In the genomic region with DNA sequence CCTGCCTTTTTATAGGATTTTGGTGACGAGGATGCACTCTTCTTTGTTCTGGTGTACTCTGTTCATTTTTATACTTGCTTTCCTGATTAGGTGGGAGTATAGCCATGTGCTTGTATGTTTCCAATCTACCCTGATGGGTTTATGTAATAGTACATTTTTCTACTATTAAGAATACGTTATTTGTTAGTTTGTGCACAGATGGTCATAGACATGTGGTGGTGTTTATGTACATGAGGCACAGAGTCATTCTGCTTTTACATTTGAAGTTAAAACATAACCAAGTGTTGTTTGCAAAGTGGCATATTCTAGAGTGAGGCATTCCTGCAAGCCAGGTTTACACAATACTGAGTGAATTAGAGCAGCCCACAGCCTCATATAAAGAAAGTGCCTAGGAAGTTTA, we compare ENCODE assay signal across 18 mouse cellular contexts.
"Had no signal": no experiment of that assay in that cellular context is flagged by ENCODE, and none has a peak within 500 bp of the region (broad histone marks: within the 10 kb centered on the region; RNA-seq: fewer than 3 reads in every experiment).

No protein-coding gene starts in this region.

- ATAC-seq: intestine, embryonic 16.5 days; liver, embryonic 12.5 days had no signal

- H3K9ac ChIP-seq: limb, embryonic 13.5 days; liver, embryonic 12.5 days; liver, embryonic 15.5 days; lung, embryonic 15.5 days had no signal

- H3K36me3 ChIP-seq: limb, embryonic 10.5 days; limb, embryonic 13.5 days; liver, embryonic 12.5 days; liver, embryonic 15.5 days; lung, embryonic 15.5 days had no signal

- H3K27me3 ChIP-seq: limb, embryonic 13.5 days; liver, embryonic 12.5 days; liver, embryonic 15.5 days; lung, embryonic 15.5 days; megakaryocyte, embryonic 14.5 days had no signal

- H3K4me3 ChIP-seq: limb, embryonic 10.5 days; limb, embryonic 13.5 days; liver, embryonic 12.5 days; liver, embryonic 15.5 days; lung, embryonic 15.5 days; megakaryocyte, embryonic 14.5 days had no signal

- H3K27ac ChIP-seq: kidney, postnatal 0 days; limb, embryonic 10.5 days; limb, embryonic 13.5 days; liver, embryonic 12.5 days; liver, embryonic 15.5 days; lung, embryonic 15.5 days; stomach, postnatal 0 days had no signal

- H3K4me2 ChIP-seq: limb, embryonic 13.5 days; liver, embryonic 12.5 days; liver, embryonic 15.5 days; lung, embryonic 15.5 days; midbrain, embryonic 11.5 days had no signal

- DNase-seq: kidney, adult 18-20 months; kidney, postnatal 36 days; liver; lung, adult 18-20 months; lung, postnatal 10 days; lung, postnatal 36 days; midbrain, embryonic 14.5 days; thymus, postnatal 25 days had no signal

- H3K4me1 ChIP-seq: limb, embryonic 10.5 days; limb, embryonic 13.5 days; liver, embryonic 12.5 days; liver, embryonic 15.5 days; lung, embryonic 15.5 days; megakaryocyte, embryonic 14.5 days had no signal

- H3K9me3 ChIP-seq: limb, embryonic 10.5 days; limb, embryonic 13.5 days; liver, embryonic 12.5 days; liver, embryonic 15.5 days; lung, embryonic 15.5 days; megakaryocyte, embryonic 14.5 days had no signal
